Mouse (Mus musculus) frontal cortex, adult 2 months (tissue): ENCODE measurements around the gene Pced1a. TPM values are rescaled to one million over a fixed set of nuclear protein-coding genes. Genes with fewer than 3 reads are reported as not detected.

Source experiments
- DNase-seq, 2 experiments: peaks; one replicate each; pipeline ENCODE4 v3.0.0; 2022; ENCODE audit warnings: low spot score in 1 of 2; ENCODE audit errors: extremely low spot score in 1 of 2
- polyA plus RNA-seq: library from polyadenylated mRNA; depleted of rRNA; stranded (reverse); fragments of >200 nt; gene quantifications from 2 replicates; pipeline ENCODE4 v1.2.3, GENCODE M21; 2012

The Pced1a gene
- polyA plus RNA-seq, 1 experiment = 24.3 TPM

DNA sequence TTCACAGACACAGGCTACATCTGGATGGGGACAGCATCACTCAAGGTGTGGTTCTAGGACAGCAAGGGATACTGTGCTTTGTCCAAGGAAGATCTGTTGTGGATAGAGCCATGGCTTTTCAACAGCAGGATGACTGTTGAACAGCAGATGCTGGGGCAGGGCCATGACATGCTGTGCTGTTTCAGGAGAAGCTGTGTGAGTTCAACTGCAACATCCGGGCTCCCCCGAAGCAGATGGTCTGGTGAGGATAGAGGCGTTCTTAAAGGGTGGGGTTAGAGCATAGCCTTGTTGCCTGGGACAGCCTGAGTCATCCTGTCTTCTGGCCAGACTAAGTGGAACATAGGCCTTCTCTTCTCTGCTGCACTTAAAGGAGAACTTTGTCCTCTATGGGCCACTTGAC is 14.4 kb upstream of the Pced1a start:
- no peak for DNase-seq

DNA sequence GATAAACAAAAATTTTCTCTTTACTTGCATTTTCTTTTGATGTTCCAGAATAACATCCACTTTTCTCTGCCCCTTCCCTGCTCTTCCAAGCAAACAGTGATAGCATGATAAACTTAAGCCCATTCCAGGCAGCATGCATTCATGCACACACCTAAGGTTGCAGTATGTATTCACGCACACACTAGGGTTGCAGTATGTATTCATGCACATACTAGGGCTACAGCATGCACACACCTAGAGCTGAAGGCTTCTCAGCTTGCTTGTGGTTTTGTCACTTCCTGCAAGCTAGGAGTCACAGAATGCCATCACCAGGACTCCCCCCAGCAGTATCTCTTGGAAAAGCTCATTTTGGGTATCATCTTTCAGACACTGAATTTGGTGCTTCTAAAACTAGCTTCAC is 12.3 kb upstream of the Pced1a start:
- DNase-seq = no peak

DNA sequence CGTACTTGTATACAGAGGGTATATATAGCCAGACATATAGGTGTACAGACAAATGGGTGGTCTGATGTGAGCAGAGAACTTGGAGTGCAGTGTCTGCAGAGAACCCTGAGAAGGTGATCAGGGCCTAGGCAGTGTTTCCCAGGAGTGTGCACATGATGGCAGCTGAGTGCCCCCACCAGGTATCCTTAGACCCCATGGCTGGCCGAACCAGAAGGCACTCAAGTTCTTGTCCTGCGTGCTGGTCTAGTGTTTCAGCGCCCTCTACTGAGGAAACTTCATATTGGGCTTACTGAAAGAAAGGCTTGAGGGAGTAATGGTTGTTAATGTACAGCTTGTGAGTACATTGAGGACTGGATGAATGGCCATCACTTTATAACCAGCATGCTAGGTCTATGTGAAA is 8.7 kb upstream of the Pced1a start:
- peak in 1 of 2 experiments; percentile 84 for DNase-seq

DNA sequence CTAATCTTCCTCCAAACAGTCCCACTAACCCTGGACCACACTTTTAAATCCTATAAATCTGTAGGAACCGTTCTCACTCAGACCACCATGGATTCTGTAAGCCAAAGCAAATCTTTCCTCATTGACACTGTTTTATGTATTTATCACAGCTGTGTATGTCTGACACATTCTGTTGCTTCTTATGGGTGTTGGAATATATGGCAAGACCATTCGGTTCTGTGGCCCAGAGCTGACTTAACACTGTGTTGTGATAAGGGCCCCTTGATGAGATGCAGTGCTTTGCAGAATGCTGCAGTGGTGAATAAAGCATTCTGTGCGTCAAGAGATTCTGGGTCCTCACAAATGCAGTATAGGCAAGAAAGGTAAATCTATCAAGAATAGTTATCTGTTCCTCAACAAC is 7.7 kb upstream of the Pced1a start:
- DNase-seq = no peak

DNA sequence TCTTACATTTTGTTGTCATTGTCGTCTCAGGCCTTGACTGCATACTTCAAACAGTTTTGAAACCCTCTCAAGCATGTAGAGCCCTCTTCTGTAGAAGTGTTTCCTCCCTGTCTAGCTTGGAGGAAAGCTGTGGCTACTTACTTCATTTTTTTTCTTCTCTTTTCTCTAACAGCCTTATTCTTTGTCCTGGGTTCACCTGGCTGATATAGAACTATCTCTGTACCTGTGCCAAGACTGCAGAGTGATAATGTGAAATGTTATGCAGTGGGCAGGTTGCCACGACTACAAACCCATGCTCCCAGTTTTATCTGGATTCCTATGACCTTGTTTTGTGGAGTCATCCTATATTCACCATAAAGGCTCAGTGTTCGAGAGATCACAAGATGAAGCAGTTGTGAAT is 6.0 kb upstream of the Pced1a start:
- no peak for DNase-seq

DNA sequence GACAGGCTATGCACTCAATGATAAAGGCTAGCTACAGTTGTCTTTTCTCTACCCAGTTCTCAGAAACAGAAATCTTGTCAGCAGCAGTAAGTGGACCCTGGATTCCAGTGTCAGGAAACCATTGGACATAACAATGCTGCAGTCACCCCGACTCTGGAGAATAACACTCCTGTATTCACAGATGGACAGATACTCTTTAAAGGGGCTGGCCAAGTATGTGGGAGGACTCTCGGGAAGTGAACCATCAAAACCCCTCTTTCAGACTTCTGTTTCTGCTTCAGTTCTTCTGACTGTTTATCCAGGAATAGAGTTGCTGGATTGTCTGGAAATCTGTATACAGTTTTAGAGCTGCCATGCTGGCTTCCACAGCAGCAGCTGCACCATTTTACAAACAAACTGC is 5.3 kb upstream of the Pced1a start:
- DNase-seq = no peak

DNA sequence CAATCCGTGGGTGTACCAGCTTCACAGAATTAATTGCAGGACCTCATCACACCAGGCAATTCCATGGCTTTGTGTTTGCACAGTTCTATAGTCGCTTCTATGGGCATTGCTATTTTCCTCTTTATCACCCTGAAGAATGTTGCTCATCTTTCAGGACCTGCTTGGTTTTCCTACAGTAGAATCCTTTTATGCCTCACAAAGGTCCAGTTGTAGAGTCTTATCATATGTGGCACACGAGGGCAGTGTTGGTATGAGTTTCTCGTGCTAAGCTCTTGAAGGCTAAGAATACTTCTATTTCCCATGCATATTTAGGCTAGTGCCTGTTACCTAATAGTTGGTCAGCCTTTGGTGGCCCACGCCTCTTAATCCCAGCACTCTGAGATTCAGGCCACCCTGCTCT is 611 bp upstream of the Pced1a start:
- DNase-seq = peak in 1 of 2 experiments; percentile 10

DNA sequence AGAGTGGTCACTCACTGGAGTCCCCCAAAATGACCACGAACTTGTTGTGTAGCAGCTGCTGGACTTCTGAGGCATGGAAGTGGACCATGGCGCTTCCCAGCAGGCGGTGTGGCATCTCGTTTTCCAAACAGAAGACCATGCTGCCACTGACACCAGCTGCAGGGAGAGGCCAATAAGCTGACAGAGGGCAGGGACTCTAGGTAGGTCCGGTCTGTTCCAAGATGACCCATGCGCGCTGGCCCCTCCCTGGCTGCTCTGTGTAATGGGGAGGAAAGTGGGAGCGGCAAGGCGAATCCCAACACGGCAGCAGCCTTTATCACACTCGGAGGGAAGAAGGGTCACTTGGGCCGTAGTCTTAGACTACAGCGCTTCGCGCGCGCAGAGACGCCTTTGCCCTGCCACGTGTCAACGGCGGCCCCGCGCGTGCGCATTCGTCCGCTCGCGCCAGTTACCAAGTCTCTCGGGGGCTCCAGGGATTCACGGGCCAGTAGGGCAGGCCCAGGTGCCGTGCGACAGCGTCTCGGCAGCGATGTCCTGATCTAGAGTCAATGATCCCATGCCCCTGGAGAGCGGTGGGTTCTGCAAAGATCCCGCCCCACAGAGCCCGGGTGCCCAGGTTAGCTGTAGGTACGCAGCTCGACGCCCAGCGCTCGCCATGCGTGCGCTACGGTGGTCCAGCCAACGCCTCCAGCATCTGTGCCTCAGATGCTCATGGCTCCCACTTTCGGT is 940 bp downstream of the Pced1a start:
- DNase-seq = peak; percentile 48 to 82

DNA sequence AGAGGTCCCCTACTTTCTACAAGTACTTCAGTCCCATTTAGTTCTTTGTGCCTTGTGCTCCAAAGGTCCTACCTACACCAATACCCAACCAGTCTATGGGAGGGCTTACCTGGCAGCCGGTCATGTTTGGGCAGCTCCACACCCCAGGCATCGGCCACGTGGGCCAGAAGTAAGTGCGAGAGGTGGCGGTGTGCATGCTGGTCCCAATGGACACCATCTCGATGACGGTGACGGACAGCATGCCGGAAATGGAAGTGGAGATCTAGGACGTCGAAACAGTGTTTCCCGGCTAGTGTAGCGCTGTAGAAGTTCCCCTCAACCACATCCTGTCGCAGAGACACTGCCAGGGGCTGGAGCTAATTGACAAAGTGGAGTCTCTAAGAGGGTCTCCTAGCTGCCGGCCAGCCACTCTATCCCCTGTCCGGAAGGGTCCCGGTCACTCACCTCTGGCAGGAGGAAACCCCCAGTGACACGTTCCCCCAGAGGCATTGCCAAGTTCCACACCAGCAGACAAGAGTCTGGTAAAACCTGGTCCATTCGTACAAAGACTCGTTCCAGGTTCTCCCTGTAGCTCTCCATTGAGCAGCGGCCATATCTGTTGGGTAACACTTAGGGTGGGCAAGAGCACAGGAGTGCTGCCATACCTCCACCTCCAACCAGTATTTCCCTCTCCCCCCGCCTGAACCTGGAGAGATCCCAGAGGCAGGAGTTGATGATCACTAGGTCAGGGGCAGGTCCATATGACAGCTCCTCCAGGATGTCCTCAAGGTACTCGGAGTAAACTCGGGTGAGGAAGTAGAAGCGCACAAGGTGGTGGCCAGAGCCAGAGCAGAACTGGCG is 2.5 kb downstream of the Pced1a start:
- no peak for DNase-seq

DNA sequence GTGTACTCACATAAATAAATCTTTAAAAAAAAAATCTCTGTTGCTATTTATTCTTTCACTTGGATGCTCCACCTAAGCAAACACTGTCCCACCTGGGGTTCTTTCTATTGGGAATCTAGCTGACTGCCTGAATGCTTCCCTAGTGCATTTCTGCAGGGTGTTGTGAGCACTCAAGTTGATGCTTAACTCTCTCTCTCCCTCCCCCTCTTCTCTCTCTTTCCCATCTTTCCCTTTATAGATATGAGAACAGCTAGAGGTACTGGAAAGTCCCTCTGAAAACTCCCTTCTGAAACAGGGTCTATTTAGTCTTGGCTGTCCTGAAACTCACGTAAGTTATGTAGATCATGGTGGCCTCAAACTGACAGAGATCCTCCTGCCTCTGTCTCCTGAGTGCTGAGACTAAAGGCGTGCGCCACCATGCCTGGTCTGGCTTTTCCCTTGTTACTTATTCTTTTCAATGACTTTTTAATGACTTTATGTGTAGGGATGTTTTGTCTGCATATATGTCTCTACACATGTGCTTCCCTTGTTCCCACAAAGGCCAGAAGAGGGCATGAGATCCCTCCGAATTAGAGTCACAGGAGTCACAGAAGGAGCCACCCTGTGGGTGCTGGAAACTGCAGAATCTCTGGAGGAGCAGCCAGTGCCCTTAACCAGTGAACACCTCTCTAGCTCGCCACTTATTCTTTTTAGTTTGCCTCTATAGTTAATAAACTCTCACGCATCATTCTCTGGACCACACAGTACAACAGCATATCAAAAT is 10.2 kb downstream of the Pced1a start:
- DNase-seq = no peak

DNA sequence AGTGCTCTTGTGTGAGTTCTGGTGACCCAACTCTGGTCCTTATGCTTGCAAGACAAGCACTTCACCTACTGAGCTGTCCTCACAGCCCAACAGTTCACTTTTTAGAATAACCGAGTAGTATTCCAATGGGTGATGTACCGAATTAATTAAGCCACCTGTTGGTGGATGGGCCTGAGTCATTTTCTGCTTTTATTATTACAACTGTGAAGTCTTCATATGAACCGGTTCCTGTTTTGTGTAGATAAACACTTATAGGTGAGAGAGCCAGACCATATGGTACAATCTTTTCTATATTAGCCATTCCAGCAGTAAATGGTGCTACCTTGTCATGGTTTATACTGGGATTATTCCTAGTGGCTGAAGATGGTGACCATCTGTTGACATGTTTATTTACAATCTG is 11.7 kb downstream of the Pced1a start:
- DNase-seq = no peak

DNA sequence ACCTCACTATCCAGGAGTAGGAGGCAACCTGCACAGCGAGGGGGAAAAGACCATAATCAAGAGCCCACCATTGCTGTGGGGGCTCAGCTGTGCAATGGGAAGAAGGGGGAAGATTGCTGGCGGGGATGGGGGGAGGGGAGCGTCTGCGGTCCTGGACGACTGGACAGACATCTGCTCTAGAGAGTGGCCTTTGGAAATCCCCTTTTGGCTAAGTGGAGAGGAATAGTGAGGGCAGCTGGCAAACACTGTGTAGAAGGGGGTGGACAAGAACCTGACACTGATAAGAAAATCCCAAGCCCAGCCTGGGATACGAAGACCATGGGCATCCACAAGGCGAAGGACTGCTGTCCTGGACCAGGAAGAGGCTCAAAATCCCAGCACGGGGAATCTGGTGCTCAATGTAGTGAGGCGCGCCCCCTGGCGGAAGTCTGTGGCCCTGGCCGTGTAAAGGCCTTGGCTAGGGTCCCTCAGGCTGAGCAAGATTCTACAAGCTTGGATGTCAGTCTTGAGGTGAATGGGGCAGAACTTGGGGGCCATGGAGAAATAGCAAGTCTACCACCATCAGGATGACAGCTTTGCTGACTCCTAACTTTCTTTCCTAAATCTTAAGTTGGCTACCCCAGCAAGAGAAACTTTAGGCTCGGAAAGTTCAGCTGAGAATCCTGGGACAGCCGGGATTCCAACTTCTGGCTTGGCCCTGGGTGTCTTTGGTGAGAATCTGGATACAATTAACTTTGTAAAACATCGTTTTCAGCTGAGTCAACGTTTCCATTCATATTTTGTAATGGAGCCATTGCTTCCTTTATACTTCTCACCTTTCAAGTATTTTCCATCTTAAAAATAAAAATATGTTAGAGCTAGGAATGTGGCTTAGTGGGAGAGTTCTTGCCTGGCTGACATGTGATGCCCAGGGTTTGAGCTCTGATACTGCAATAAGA is 12.7 kb downstream of the Pced1a start:
- DNase-seq = peak; percentile 49 to 89

DNA sequence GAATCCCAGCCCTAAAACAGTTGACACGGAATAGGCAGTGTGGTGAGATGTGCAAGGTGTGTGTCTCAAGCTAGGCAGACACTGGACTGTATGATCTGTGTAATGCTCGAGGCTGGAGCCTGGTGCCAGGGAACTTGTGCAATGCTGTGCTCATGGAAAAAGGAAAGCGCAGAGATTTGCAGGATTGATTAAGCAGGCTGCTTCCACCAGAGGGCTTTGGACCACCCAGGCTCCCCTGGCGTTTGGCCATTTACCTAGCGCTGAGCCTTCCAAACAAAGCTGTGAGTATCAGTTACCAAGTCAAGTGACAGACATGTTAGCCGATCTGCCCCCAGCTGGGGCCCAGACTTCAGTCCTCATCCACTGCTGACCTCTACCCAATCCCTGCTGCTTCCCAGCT is 16.3 kb downstream of the Pced1a start:
- DNase-seq = no peak

DNA sequence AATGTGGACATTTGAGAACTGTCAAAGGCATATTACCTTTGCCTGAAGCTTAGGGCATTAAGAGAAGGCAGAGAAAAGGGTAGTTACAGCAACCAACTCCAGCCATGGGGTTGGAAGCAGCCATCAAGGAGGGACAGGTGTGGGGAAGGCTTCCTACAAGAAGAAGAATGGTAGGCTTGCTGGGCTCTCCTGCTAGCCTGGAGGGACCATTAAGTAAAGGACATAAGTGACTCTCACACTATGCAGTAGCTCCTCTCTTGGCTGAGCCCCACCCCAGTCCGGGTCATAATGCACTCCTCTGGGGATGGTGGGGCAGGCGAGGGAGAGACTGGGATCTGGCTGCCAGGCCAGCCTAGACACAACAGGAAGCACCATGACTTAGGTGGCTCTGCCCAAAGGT is 18.3 kb downstream of the Pced1a start, which contains the start of gene Tmem239:
Gene Tmem239 (plus strand): TSS at position 301 of the 400 bp plus-strand sequence.
- DNase-seq = no peak

DNA sequence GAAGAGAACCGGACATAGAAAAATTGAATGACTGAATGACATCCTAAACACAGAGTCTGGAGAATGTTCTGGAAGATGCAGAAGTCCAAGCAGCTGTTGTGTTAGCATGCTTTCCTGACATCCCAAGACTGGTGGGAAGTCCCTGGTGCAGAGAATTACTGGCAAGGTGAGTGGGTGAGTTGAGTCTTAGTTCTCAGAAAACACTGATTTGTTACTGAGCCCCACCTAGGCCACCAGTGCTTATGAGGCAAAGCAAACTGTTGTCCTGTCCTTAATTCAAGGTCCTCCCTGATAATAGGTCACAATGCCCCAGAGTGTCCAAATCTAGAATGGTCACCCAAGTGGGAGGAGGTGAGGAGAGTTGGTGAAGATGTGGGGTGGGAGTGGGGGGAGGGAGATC is 19.6 kb downstream of the Pced1a start, which contains the start of the genes Gm28372 and 1700020A23Rik:
Gene Gm28372 (plus strand): TSS at position 301 of the 400 bp plus-strand sequence.
Gene 1700020A23Rik (plus strand): TSS at position 321 of the 400 bp plus-strand sequence.
- DNase-seq = no peak

DNA sequence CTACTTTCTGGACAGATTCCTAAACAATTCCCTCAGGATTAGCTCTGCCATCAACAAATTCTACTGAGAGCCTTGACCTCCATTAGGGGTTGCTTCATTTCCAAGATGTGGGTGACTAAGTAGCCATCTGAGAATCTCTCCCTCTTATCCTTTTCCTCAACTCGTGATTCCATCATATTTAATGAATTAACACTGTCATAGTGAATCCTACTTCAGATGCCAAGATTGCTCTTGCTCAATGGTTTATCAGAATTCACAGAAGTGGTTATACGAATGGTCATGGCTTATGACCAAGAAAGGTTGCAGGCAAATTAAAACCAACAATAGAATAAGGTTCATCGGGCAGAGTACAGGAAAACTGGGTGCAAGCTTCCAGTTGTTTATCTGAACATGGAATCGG is 22.6 kb downstream of the Pced1a start:
- DNase-seq = no peak

DNA sequence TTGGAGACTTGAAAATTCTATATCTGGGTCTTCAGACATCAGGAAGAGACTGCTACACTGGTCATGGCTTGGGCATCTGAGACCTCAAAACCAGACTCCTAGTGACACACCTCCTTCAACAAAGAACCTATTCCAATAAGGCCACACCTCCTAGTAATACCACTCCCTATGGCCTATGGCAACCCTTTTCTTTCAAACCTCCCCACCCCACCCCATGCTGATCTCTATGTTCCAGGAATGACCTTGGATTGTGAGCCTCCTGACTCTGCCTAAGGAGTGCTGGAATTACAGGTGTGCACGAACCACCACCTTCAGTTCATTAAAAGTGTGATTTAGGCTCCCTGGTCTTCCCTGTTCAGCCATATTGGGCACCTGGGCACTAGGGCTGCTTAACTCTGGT is 24.5 kb downstream of the Pced1a start:
- DNase-seq = no peak

DNA sequence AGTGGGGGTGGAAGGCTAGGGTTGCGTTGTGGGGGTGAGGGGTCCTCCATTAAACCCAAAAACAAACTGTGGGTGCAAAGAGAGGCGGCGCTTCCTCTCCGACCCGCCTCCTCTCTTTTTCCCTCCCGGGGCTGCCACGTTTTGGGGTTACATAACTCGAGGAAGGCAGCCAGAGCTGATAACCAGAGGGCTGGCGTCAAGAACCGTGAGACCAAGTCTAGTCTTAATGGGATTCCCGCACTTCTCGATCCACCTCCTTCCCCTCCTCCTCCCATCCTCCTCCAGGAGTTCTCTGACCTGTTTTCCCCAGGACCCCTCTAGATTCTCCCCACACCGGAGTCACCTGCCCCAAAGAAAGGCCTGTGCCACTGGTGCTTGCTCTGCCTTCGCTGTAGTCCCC is 26.4 kb downstream of the Pced1a start:
- peak in 1 of 2 experiments; percentile 33 for DNase-seq

DNA sequence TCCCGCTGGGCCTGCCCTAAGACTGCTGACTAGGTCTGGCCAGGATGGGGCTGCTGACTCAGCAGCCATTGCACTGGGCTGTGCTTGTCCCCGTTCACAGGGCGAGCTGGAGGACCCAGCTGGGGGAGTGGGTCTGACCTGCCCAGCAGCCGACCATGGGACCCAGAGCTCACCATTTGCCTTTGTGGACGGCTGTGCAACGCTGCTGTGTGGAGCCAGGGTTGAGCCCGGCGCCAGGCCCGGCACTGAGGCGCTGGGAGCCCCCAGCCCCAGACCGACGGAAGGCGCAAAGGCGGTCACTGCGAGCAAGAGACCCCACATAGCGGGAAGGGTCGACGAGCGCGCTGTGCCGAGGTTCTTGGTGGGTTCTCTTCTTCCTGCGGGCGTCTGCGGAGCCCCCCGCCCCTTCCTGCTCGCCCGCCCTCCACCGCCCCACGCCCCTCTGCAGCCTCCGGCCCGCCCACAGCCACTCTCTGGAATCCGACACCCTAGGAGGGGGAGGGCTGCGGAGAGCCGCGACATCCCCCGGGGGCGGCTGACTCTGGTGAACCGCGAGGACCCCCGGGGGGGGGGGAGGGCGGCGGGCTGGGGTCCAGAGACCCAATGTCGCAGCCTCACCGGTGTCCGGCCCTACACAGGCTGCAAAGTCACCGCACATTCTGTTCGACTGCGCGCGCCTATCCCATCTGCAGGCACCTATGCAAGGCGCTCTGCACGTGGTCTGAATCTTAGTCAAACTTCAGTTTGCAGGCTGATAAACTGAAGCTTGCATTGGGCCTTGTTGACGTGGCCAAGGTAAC is 27.1 kb downstream of the Pced1a start, which contains the start of gene Cpxm1:
Gene Cpxm1 (minus strand): TSS at position 389 of the 800 bp plus-strand sequence.
- no peak for DNase-seq
